Mouse (Mus musculus) embryo, embryonic 11.5 days (tissue): ENCODE measurements around the gene Cflar.
"Not testable (repeated sequence)": the region's sequence is repeated elsewhere in the genome, so short reads cannot be mapped to it uniquely, and the experiment has no call there.

Experiments used
- DNase-seq: peaks from one replicate; pipeline ENCODE4 v3.0.0-alpha.2; 2012; ENCODE audit warnings: low read depth, low spot score

The Cflar gene

DNA sequence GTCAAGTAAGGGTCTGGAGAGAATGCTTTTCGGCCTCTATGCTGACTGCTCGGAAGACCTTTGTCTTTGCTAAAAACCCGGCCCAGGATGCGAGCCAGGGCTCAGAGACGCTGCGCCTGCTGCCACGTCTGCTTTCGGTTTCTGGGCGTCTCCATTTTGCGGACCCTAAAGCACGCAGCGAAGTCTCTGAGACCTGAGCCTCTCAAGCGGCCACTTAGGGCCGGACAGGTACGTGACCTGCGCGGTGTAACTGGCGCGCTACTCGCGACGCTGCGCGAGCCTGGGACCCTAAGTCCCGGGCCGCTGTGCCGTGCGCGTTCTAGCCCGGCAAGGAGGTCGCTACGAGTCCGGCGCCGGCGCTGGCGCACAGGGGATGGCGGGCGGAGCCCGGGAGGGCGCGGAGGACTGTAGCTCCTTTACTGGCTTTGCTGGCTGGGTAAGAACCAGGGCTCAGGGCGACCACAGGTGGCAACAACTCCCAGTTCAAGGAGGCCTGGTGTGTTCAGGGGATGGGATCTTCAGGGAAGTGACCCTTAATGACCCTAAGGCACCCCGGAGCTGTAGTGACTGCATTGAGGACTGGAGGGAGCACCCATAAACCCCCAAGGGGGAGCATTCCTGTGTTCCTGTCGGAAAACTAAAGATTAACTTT is at the start of gene Cflar:
TSS of gene Cflar (plus strand) at position 144 of the 652 bp plus-strand sequence.
- DNase-seq = peak; percentile 57

DNA sequence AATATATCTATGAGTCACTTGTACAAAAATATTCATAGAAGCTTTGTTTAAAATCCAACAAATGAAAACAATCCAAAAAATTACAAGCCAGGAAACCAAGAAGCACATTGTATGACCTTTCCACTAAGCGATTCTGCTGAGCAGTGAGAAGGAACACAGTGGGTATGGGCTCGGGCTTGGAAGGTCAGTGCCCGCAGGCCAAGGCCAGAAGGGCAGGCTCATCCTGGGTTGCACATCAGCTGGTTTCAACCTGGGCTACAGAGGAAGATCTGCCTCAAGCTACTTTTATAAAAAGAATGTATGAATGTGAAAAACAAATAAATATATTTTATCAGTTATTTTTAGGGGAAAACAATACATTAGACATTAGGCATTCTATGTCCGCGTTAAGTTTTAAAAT is 48.6 kb upstream of the Cflar start:
- DNase-seq = not testable (repeated sequence)

DNA sequence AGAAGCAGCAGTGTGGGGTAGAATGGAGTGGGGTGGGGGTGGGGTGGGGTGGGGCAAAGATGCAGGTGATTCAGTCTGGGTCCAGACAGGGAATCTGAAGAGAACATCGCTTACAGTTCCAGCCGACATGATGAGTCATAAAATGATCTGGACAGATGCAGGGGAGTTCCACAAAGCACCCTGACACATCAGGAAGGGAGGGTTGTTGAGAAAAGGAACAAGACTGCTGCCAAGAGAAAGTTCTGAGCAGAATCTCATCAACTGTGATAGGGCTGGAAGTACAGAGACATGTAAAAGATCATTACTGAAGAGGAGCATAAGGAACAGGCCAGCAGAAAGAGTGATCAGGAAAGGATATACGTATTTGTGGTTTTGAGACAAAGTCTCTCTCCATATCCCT is 47.9 kb upstream of the Cflar start:
- not testable (repeated sequence) for DNase-seq

DNA sequence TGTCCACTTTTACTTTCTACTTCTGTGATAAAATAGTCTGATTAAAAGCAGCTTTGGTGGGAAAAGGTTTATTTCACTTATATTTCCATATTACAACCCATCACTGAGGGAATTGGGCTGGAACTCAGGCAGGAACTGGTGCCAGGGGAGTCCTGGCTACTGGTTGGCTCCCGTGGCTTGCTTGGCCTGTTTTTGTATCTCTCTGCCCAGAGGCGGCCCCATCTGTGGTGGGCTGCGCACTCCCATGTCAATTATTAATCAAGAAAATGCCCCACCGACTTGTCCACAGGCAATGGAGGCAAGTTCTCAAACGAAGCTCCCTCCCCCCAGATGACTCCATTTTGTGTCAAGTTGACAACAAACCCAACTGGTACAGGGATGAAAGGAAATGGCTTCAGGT is 43.1 kb upstream of the Cflar start:
- DNase-seq = no peak

DNA sequence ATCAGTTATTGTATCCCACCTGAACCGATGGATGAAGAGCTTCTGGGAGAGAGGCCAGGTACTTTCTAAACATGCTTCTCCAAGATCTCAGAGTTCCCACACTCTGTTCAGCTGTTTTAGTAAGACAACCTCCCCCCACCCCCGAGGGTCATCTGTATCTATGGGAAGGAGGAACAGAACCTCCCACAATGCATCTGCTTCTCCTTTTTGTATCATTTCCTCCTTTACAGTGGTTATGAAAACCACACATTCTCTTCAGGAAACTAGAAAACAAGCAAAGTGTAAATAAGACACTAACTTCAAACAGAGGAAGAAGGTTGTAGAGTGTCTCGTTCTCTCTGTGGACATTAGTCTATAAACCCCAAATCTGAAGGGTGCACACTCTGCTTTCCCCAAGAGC is 41.7 kb upstream of the Cflar start:
- not testable (repeated sequence) for DNase-seq

DNA sequence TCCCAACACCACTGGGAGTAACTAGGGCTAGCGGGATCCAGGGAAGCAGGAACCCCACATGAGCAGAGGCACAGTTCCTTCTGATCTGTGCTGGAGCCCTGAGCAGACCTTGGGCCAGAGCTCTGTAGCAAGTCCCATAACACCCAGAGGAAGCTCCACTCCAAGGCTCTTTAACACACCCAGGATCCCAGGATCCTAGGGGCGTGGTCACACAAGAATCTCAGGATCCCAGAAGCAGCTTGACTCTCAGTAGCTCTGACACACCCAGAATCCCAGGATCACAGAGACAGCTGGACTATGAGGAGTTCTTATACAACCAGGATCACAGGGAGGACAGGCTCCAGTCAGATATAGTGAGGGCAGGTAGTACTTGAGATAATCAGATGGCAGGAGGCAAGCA is 39.2 kb upstream of the Cflar start:
- no peak for DNase-seq

DNA sequence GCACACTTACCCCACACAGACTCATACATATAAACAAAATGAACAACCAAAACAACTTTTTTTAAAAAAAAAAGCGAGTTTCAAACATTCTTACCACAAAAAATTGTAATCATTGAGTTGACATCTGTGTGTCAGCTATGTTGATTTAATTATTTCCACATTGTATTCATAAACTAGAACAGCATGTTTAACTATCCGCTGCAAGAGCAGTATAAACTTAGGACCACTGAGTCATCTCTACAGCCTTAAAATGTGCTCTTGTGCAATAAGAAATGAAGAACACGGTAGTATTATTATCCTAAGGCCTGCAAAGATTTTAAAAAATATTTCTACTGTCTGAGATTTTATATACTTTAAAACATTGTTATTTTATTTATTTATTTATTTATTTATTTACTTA is 36.3 kb upstream of the Cflar start:
- no peak for DNase-seq

DNA sequence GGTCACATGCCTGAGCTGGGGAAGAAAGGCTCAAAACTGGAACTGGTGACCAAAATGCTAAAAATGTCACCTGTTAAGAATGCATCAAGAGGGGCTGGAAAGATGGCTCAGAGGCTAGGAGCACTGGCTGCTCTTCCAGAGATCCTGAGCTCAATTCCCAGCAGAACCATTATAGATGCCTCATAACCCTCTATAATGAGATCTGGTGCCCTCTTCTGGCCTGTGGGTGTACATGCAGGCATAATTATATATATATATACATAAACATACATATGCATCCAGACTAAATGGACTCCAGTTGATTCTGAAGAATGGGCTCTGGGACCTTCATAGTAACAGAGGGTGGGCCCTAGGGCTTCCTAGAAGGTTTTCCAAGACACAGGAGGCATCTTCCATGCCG is 33.7 kb upstream of the Cflar start:
- peak; percentile 27 for DNase-seq

DNA sequence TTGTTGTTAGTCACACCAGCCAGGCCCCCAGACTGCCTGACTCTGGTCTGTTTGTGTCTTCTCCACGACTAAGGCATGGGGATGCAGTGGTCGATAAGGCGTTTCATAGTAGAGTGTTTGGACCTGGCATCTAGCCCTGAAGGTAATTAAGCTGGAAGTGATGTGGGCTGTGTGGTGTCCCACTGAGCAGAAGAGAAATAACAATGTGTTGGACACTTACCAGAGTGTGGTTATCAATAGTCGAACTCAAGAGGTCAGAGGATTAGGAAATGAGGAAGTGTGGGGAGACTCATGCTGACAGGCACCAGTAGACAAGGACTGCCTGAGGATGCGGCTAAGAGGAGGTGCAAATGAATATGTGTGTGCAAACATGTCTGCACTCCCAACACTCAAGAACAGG is 32.9 kb upstream of the Cflar start:
- DNase-seq = not testable (repeated sequence)

DNA sequence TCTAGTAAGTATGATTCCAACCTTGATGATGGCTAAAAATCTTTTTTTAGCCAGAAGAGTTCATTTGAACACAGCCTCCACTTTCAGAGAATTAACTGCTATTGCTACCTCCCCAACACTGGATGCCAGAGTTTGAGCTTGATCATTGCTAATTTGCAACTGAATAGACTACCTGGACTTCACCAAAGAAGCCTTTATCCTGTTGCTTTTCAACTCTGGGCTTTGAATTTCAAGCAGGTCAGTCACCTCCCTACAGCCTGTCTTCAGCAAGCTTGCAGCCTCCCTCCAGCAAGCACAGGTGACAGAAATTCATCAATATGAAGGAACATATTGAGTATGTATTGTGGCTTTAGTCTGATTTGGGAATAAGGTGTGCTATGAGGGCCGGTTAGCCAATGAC is 21.9 kb upstream of the Cflar start:
- no peak for DNase-seq

DNA sequence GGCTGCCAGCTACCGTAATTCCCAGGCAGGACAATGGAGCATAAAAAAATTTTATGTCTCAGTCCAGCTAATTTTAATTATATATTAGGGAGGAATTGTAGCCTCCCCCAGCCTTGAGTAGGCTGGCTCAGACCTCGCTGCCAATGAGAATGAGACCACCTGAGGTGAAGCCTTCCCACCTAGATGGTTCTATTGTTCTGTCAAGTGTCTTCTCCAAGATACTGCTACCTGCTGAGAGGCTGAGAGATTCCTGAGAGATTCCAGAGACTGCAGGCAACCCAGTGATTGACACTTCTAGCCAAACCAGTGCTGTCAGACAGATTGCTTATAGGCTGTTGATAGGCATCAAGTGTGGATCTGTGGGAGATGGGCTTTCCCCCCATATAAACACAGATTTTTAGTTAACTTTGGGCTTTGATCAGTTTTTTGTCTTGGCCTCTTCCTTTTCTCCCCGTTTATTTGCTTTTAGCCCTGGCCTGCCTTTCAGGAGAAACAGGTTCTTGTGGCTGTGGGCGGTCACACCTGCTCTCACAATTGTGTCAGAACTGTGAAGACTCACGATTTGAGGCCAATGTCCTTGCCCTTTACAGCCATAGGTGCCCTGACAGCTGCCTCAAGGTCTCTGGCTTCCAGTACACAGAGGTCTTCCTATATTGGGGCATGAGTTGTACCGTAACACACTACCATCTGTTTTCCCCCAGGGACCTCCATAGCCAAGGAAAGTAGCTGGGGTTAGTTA is 21.1 kb upstream of the Cflar start:
- DNase-seq = no peak

DNA sequence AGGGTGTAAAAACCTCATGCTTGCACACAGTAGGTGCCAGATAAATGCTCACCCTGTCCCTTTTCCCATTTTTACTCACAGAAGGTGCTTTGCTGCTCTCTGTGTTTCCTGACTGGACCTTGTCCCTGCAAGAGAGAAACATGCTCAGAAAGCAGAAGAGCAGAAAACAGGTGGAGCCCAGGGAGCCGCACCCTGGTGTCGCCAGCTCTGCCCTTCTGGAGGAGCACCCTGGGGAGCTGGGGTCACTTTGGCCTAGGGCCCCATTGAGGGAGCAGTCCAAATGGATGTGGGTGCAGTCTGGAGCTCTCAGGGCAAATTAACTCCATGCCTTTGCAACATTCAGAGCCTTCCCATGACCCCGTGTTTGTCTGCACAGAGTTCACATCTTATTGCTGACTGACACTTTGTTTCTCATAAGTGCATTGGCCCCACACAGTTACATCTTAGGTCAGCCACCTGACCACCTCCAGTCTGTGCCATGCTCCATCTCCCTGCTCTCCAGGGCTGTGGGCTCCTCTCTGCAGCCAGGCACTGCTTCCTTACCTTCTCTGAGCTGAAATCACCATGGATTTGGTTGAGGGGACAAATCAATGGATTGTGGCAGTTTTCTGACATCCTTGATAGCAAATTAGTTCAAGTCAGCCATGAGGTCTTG is 20.3 kb upstream of the Cflar start:
- not testable (repeated sequence) for DNase-seq

DNA sequence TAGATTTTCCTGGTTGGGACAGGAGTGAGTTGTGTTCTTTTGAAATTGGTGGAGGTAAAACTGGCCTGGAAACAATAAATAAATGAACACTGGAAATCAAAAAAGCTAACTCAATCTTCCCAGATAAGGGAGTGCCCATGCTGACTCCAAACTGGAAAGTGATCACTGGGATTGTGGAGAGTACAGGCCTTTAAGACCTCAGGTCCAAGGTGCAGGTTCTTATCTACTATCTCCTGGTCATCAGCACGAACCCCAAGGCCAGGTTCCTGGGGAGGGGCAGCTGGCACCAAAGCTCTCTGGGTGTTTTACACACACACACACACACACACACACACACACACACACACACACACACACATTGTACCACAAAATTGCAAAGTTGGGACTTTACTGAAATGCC is 19.6 kb upstream of the Cflar start:
- not testable (repeated sequence) for DNase-seq

DNA sequence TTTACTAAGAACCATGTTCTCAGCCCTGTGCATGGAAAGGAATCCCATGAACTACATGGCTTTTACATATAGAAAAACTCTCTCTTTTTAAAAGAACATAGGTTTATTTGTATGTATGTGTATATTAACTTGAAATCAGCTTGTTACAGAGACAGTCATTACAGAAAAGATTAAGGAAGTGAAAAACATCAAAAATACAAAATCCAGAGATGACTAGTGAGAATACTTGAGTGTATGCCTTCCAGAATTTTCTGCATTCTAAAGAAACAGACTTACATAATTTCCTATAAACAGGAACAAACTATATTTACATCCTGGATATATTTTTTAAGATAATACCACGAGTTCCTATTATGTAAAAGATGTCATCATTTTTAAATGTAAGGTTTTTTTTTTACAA is 17.6 kb upstream of the Cflar start:
- no peak for DNase-seq

DNA sequence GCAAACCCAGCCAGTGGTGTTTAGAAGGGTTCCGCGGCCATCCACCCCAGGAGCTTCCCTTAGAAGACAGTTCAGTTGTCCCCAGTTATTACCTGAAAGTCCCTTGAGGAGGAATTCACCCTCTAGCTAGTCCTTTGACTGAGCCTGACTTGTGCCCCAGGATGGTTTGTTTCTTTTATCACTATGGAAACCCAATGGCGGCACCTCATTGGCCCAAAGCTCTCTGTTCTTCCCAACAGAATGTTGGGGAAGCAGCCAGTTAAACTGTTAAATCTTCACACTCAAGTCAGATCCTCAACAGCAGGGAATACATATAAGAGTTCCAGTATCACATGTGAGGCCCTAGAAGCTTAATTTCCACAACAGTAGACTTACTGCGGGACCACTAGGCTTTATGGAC is 15.5 kb upstream of the Cflar start, which contains the start of gene Als2cr12:
TSS of gene Als2cr12 (minus strand) at position 180 of the 400 bp plus-strand sequence.
- DNase-seq = not testable (repeated sequence)

DNA sequence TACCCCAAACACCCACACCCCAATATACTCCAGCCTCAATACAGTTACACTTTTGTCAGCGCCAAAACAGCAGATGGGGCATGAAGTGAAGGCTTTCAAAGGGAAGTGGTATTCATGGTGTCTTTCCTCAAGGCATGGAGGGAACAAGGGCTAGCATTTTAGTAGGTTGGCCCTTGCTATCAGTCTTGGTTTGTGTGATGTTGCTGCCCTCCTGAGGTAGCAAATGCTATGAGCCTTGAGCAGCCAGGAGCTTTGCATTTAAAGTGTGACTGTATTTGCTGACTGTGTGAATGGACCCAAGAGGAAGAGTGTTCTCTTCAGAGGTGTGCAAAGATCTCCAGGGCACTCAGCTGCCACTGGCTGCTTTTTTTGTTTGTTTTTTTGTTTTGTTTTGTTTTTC is 13.7 kb upstream of the Cflar start:
- not testable (repeated sequence) for DNase-seq

DNA sequence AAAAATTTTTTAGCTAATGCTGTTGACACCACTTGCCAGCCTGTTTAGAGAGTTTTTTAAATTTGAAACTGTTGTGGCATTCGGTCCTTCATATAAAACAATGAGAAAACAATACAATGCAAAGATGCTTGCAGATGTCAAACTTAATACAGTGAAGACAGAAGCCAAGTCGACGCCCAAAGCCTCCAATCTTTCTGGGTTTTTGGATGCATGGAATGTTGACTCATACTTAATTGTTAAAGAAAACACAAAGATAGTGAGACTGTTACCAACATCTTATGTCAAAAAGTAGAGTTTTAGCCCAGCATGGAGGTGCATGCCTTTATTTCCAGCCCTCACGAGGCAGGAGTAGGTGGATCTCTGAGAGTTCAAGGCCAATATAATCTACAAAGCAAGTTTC is 12.5 kb upstream of the Cflar start:
- no peak for DNase-seq

DNA sequence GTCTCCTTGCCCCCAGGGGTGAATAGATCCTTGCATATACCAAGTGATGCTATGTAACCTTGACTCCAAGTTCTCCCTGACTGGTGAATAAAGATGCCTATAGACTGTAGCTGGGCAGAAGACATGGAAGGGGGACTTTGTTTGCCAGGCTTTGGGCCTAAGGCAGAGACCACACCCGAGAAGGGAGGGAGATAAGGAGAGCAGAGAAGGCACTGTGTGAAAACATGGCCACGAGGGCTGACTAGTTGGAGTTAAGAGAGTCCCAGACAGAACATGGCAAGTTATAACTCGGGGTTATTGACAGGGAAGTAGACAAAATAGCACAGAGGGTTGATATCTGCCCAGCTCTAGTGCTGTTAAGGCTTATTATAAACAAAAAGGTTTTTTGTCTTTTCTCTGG is 11.3 kb upstream of the Cflar start:
- DNase-seq = no peak

DNA sequence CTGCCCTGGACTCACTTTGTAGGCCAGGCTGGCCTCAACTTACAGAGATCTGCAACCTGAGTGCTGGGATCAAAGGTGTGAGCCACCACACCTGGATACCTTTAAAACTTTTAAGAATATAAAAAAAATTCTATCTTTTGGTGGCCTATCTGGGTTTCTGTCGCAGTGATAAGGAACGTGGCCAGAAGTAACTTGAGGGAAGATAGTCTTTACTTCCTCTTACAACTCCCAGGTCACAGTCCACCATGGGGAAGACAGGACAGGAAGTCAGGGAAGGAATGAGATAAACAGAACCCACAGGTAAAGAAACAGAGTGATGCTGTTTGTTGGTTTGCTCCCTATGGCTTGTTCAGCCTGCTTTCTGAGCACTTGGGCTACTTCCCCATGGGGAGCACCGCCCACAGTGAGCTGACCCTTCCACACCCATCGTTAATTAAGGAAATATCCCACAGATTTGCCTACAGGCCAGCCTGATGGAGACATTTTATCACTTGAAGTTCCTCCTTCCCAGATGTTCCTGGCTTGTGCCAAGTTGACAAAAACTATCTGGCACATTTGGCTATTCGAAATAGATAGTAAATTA is 10.6 kb upstream of the Cflar start:
- not testable (repeated sequence) for DNase-seq

DNA sequence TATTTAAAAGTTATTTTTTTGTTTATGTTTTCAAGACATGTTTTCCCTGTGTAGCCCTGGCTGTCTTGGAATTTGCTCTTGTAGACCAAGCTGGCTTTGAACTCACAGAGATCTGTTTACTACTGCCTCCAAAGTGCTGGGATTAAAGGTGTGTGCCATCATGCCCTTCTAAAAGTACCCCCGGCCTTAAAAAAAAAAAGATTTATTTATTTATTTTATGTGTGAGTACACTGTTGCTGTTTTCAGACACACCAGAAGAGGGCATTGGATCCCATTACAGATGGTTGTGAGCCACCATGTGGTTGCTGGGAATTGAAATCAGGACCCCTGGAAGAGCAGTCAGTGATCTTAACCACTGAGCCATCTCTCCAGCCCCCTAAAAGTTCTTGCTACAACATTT is 1.3 kb upstream of the Cflar start:
- DNase-seq = not testable (repeated sequence)

DNA sequence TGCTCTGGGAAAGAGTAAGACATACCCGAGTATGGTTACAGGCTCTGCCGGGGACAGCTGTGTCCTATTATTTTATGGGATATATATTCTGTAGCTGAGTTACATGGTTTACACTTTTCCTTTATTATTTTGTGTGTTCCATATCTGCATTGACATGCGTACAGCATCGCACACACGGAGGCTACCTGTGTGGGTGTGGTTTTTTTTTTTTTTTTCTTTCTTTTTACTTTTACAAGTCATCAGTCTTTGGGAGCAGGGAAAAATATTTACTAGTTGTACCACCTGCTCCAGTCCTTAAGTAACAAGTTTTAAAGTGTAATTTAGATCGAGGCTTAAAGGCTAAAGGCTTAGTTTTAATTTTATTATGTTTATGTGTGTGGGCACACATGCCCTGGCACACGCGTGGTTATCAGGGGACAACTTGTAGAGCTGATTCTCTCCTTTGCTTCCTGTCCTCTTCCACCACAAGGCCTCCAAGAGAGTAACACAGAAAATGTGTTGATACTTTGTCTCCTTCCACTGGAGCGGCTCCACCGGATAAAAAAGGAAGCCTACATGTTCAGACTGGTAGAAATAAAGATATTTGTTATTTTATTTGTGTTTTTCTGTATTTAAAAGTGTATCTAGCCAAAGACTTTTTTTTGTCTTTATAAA is 470 bp upstream of the Cflar start:
- no peak for DNase-seq
